Mouse (Mus musculus) adrenal gland, adult 18-20 months (tissue): ENCODE results near the gene Fdxr. TPM values are rescaled to one million over a fixed set of nuclear protein-coding genes. Genes with fewer than 3 reads are reported as not detected.

ENCODE experiments used
- microRNA-seq, 2 experiments: library from miRNA; unstranded; fragments of <30 nt; microRNA quantifications; one replicate each; pipeline ENCODE4 v1.2.0; 2021; ENCODE audit warnings: borderline number of aligned reads in 2 of 2
- total RNA-seq, 2 experiments: library from RNA; stranded (reverse); gene quantifications; 1 replicate in 1 of 2; 2 replicates in 1 of 2; pipeline ENCODE4 v1.2.3; 2021

Gene Fdxr
- total RNA-seq, 2 experiments from 2014 or later, result 1,063 to 1,343 TPM

Small RNA genes lying within 50 kb of the gene (microRNA-seq; reads per million reads assigned to microRNA genes)
- gene Gm25837, result 0 reads per million in 2 experiments

Other genes starting within 250 kb of the Fdxr start
- gene Cd300ld5, start 239.3 kb downstream of the Fdxr start, total RNA-seq, result 10 to 100 TPM in 1 of 2 experiments, 1 to 10 TPM in 1; 3.4 to 10.9 TPM
- 10 to 100 TPM in 1 of 2 experiments, 1 to 10 TPM in 1; 8.6 to 10.5 TPM for gene Cd300ld3, start 228.6 kb downstream of the Fdxr start, total RNA-seq
- gene Cd300e, start 214.9 kb downstream of the Fdxr start, total RNA-seq, result under 1 TPM; 0.46 to 0.64 TPM
- gene Rab37, start 185.6 kb downstream of the Fdxr start, total RNA-seq, result 1 to 10 TPM in 1 of 2 experiments, under 1 TPM in 1; 0.76 to 1.3 TPM
- 1 to 10 TPM; 1.3 to 2.5 TPM for gene Cd300lf, start 143.1 kb downstream of the Fdxr start, total RNA-seq
- gene Slc9a3r1, start 113.7 kb downstream of the Fdxr start, total RNA-seq, result 10 to 100 TPM; 17.2 to 19.3 TPM
- gene Tmem104, start 89.6 kb downstream of the Fdxr start, total RNA-seq, result 10 to 100 TPM; 20.3 to 20.7 TPM
- 10 to 100 TPM; 26.2 to 27.6 TPM for gene Nat9, start 89.2 kb downstream of the Fdxr start, total RNA-seq
- 10 to 100 TPM in 1 of 2 experiments, 1 to 10 TPM in 1; 2.2 to 10.6 TPM for gene Grin2c, start 9.8 kb downstream of the Fdxr start, total RNA-seq
- gene Fads6, start 20.6 kb upstream of the Fdxr start, total RNA-seq, result 10 to 100 TPM; 43.9 to 59.6 TPM
- gene Otop2, start 30.1 kb upstream of the Fdxr start, total RNA-seq, result not detected
- gene Ush1g, start 45.0 kb upstream of the Fdxr start, total RNA-seq, result under 1 TPM; 0.36 to 0.74 TPM
- not detected for gene Otop3, start 57.7 kb upstream of the Fdxr start, total RNA-seq
- 10 to 100 TPM; 31.4 to 65.8 TPM for gene Hid1, start 90.7 kb upstream of the Fdxr start, total RNA-seq
- 100 to 1,000 TPM; 159 to 181 TPM for gene Cdr2l, start 104.9 kb upstream of the Fdxr start, total RNA-seq
- gene Mrpl58, start 126.7 kb upstream of the Fdxr start, total RNA-seq, result 100 to 1,000 TPM; 133 to 137 TPM
- gene Atp5h, start 142.9 kb upstream of the Fdxr start, total RNA-seq, result 100 to 1,000 TPM; 595 to 747 TPM
- gene Kctd2, start 143.1 kb upstream of the Fdxr start, total RNA-seq, result 10 to 100 TPM; 44.1 to 71.4 TPM
- gene Trim80, start 163.5 kb upstream of the Fdxr start, total RNA-seq, result under 1 TPM; 0.20 to 0.61 TPM
- not detected for gene Slc16a5, start 185.4 kb upstream of the Fdxr start, total RNA-seq
- 10 to 100 TPM in 1 of 2 experiments, 1 to 10 TPM in 1; 7.9 to 11.1 TPM for gene Armc7, start 198.6 kb upstream of the Fdxr start, total RNA-seq
- gene Nt5c, start 214.8 kb upstream of the Fdxr start, total RNA-seq, result 100 to 1,000 TPM in 1 of 2 experiments, 10 to 100 TPM in 1; 68.7 to 154 TPM
- 10 to 100 TPM; 81.3 to 86.5 TPM for gene Jpt1, start 237.3 kb upstream of the Fdxr start, total RNA-seq